30 mouse cellular contexts compared by ENCODE assay signal in genomic region chr13:6040132-6040531, GRCm38 (mm10).
DNase-seq lines count a peak whose midpoint lies in the region; ATAC-seq and TF ChIP-seq lines count a peak whose summit lies in the region.
"Had no signal": no experiment of that assay in that cellular context is flagged by ENCODE, and none has a peak within 500 bp of the region (broad histone marks: within the 10 kb centered on the region; RNA-seq: fewer than 3 reads in every experiment).

No protein-coding gene starts in this region.

- WGBS in forebrain, embryonic 12.5 days: 24% methylated on average over 7 of the region's 7 CpGs
- 27% methylated on average over 7 of the region's 7 CpGs for WGBS in forebrain, postnatal 0 days
- 53% methylated on average over 7 of the region's 7 CpGs for WGBS in midbrain, embryonic 14.5 days
- 68% methylated on average over 7 of the region's 7 CpGs for WGBS in midbrain, embryonic 10.5 days

- peak; percentile 44; the same call in 1 of the 2 replicates for ATAC-seq in forebrain, embryonic 12.5 days (ENCODE audit: low FRiP score)
- no peak for ATAC-seq in forebrain, postnatal 0 days
- no peak for ATAC-seq in midbrain, embryonic 14.5 days (ENCODE audit: low FRiP score, low TSS enrichment)
- ATAC-seq: midbrain, embryonic 16.5 days had no signal

- H3K36me3 ChIP-seq in forebrain, embryonic 12.5 days (replicated peaks): no peaks in the 10 kb centered on the region
- H3K36me3 ChIP-seq in forebrain, postnatal 0 days (ENCODE audit: insufficient read depth): no peaks in the 10 kb centered on the region
- H3K36me3 ChIP-seq in midbrain, embryonic 14.5 days (ENCODE audit: control insufficient read depth, insufficient read depth, low read length): no peaks in the 10 kb centered on the region
- no peaks in the 10 kb centered on the region for H3K36me3 ChIP-seq in midbrain, embryonic 10.5 days
- H3K36me3 ChIP-seq: embryonic facial prominence, embryonic 12.5 days; heart, embryonic 13.5 days; limb, embryonic 10.5 days; liver, embryonic 15.5 days; lung, embryonic 15.5 days; stomach, embryonic 15.5 days had no signal

- DNase-seq in forebrain, postnatal 0 days: no peak
- DNase-seq in midbrain, embryonic 14.5 days: peak; percentile 8
- DNase-seq in midbrain, embryonic 10.5 days (ENCODE audit: low spot score): no peak
- DNase-seq in forelimb bud, embryonic 11.5 days (ENCODE audit: low read depth, low spot score): peak; percentile 10
- DNase-seq in retina, embryonic 14.5 days (ENCODE audit: low spot score): peak; percentile 65
- DNase-seq in urinary bladder, postnatal 36 days (ENCODE audit: low spot score in 2 of 2): no peak
- DNase-seq: adrenal gland, postnatal 25 days; B cell, adult 2 months; cerebellum, adult 8-10 months; cerebellum, postnatal 36 days; gastrocnemius, postnatal 14 days; heart, adult 2 months; heart, postnatal 14 days; kidney, adult 11 months; kidney, postnatal 10 days; liver; lung, postnatal 36 days; thymus, adult 2 months; thymus, postnatal 4 days had no signal

- H3K9ac ChIP-seq in forebrain, embryonic 12.5 days: no peak overlapping the region
- no peak overlapping the region for H3K9ac ChIP-seq in forebrain, postnatal 0 days
- no peak overlapping the region for H3K9ac ChIP-seq in midbrain, embryonic 14.5 days (replicated peaks; ENCODE audit: low read length)
- H3K9ac ChIP-seq: embryonic facial prominence, embryonic 12.5 days; heart, embryonic 13.5 days; liver, embryonic 15.5 days; lung, embryonic 15.5 days; stomach, embryonic 15.5 days had no signal

- no peak overlapping the region for H3K27ac ChIP-seq in forebrain, embryonic 12.5 days
- H3K27ac ChIP-seq in forebrain, postnatal 0 days (ENCODE audit: low read depth, low read length): no peak overlapping the region
- H3K27ac ChIP-seq in midbrain, embryonic 14.5 days (replicated peaks; ENCODE audit: low read depth, low read length): no peak overlapping the region
- no peak overlapping the region for H3K27ac ChIP-seq in midbrain, embryonic 10.5 days (replicated peaks)
- H3K27ac ChIP-seq: embryonic facial prominence, embryonic 12.5 days; heart, adult 2 months; heart, embryonic 13.5 days; limb, embryonic 10.5 days; liver, embryonic 15.5 days; lung, embryonic 15.5 days; stomach, embryonic 15.5 days had no signal

- H3K9me3 ChIP-seq in forebrain, embryonic 12.5 days: no peaks in the 10 kb centered on the region
- H3K9me3 ChIP-seq in forebrain, postnatal 0 days (ENCODE audit: low read length): no peaks in the 10 kb centered on the region
- H3K9me3 ChIP-seq in midbrain, embryonic 14.5 days (ENCODE audit: control insufficient read depth, low read length): no peaks in the 10 kb centered on the region
- no peaks in the 10 kb centered on the region for H3K9me3 ChIP-seq in midbrain, embryonic 10.5 days (replicated peaks)
- H3K9me3 ChIP-seq: embryonic facial prominence, embryonic 12.5 days; heart, embryonic 13.5 days; limb, embryonic 10.5 days; liver, embryonic 15.5 days; lung, embryonic 15.5 days; stomach, embryonic 15.5 days had no signal

- H3K4me3 ChIP-seq in forebrain, embryonic 12.5 days (replicated peaks): no peak overlapping the region
- no peak overlapping the region for H3K4me3 ChIP-seq in forebrain, postnatal 0 days (ENCODE audit: low read depth, low read length)
- no peak overlapping the region for H3K4me3 ChIP-seq in midbrain, embryonic 14.5 days (replicated peaks; ENCODE audit: low read depth, low read length)
- no peak overlapping the region for H3K4me3 ChIP-seq in midbrain, embryonic 10.5 days
- H3K4me3 ChIP-seq: embryonic facial prominence, embryonic 12.5 days; erythroblast, embryonic 14.5 days; heart, adult 2 months; heart, embryonic 13.5 days; limb, embryonic 10.5 days; liver, embryonic 15.5 days; lung, embryonic 15.5 days; myocyte; stomach, embryonic 15.5 days had no signal

- no peak overlapping the region for H3K4me2 ChIP-seq in forebrain, embryonic 12.5 days
- H3K4me2 ChIP-seq in forebrain, postnatal 0 days (ENCODE audit: low read depth): no peak overlapping the region
- H3K4me2 ChIP-seq in midbrain, embryonic 14.5 days (ENCODE audit: low read length): no peak overlapping the region
- H3K4me2 ChIP-seq: embryonic facial prominence, embryonic 12.5 days; heart, embryonic 13.5 days; liver, embryonic 15.5 days; lung, embryonic 15.5 days; stomach, embryonic 15.5 days had no signal

- no peaks in the 10 kb centered on the region for H3K27me3 ChIP-seq in forebrain, embryonic 12.5 days
- H3K27me3 ChIP-seq in forebrain, postnatal 0 days (ENCODE audit: insufficient read depth, low read length): no peaks in the 10 kb centered on the region
- no peaks in the 10 kb centered on the region for H3K27me3 ChIP-seq in midbrain, embryonic 14.5 days (ENCODE audit: control insufficient read depth, insufficient read depth, low read length)
- no peaks in the 10 kb centered on the region for H3K27me3 ChIP-seq in midbrain, embryonic 10.5 days (ENCODE audit: low read depth, poor library complexity, severe bottlenecking)
- H3K27me3 ChIP-seq: CH12.LX; embryonic facial prominence, embryonic 12.5 days; heart, embryonic 13.5 days; liver, embryonic 15.5 days; lung, embryonic 15.5 days; stomach, embryonic 15.5 days had no signal

- H3K4me1 ChIP-seq in forebrain, embryonic 12.5 days: peaks cover 3% of the 10 kb centered on the region; the same call in 1 of the 2 replicates
- peaks cover 3% of the 10 kb centered on the region; the same call in 1 of the 2 replicates for H3K4me1 ChIP-seq in forebrain, postnatal 0 days (ENCODE audit: insufficient read depth)
- no peaks in the 10 kb centered on the region for H3K4me1 ChIP-seq in midbrain, embryonic 14.5 days (ENCODE audit: control insufficient read depth, insufficient read depth, low read length)
- no peaks in the 10 kb centered on the region for H3K4me1 ChIP-seq in midbrain, embryonic 10.5 days
- H3K4me1 ChIP-seq: embryonic facial prominence, embryonic 12.5 days; limb, embryonic 10.5 days; liver, embryonic 15.5 days; lung, embryonic 15.5 days; stomach, embryonic 15.5 days had no signal

- TF ChIP-seq CTCF in forebrain, postnatal 0 days (IDR thresholded peaks at IDR 0.05; ENCODE audit: low read depth): no peak

Comparison
In these comparisons a context has a peak if more than half of its experiments do, and no peak if none do; other contexts are left out.
1. DNase-seq: peak in midbrain, embryonic 14.5 days (single experiment), forelimb bud, embryonic 11.5 days (single experiment) and retina, embryonic 14.5 days (single experiment); none in forebrain, postnatal 0 days (single experiment), midbrain, embryonic 10.5 days (single experiment) and urinary bladder, postnatal 36 days (0 of 2).